Mouse (Mus musculus): ENCODE measurements around the gene Adrm1. TPM values are rescaled to one million over a fixed set of nuclear protein-coding genes. Genes with fewer than 3 reads are reported as not detected.
A peak's percentile ranks its signal among the peaks of the same experiment; 100 is the strongest.

Adrm1 gene
- polyA plus RNA-seq, 1 experiment, result 88.2 TPM

GRCm38 (mm10) chr2:180215011-180215461 lies 43.8 kb downstream of the Adrm1 start:
- Histone ChIP-seq H3K36me3 (ENCODE audit: control insufficient read depth, insufficient read depth, low read length) (no peaks in the 10 kb centered on the region), H3K27me3 (ENCODE audit: control insufficient read depth, insufficient read depth, low read length) (no peaks in the 10 kb centered on the region), H3K4me3 (ENCODE audit: extremely low read depth, insufficient read depth, insufficient read length) (no peak overlapping the region), H3K27ac (ENCODE audit: insufficient read depth, low read length) (0 out of 2 replicates have a peak overlapping the region, but pooled peaks have one; percentile 0), H3K4me1 (ENCODE audit: control insufficient read depth, insufficient read depth, insufficient read length) (no peaks in the 10 kb centered on the region)
- TF ChIP-seq POLR2A (IDR thresholded peaks at IDR 0.05; ENCODE audit: low read depth, low read length), result no peak
- TF ChIP-seq CTCF (IDR thresholded peaks at IDR 0.05; ENCODE audit: extremely low read depth, insufficient read depth, insufficient read length, insufficient replicate concordance), result no peak
- WGBS, result 83% methylated on average over 8 of the region's 8 CpGs
- DNase-seq (ENCODE audit: low read depth in 1 of 2, low spot score in 2 of 2), result no peak

GRCm38 (mm10) chr2:180215951-180216350 lies 44.7 kb downstream of the Adrm1 start:
- TF ChIP-seq CTCF (IDR thresholded peaks at IDR 0.05; ENCODE audit: extremely low read depth, insufficient read depth, insufficient read length, insufficient replicate concordance) (no peak), POLR2A (IDR thresholded peaks at IDR 0.05; ENCODE audit: low read depth, low read length) (no peak)
- Histone ChIP-seq H3K4me3 (ENCODE audit: extremely low read depth, insufficient read depth, insufficient read length) (no peak overlapping the region), H3K4me1 (ENCODE audit: control insufficient read depth, insufficient read depth, insufficient read length) (no peaks in the 10 kb centered on the region), H3K27ac (ENCODE audit: insufficient read depth, low read length) (no peak overlapping the region), H3K36me3 (ENCODE audit: control insufficient read depth, insufficient read depth, low read length) (no peaks in the 10 kb centered on the region), H3K27me3 (ENCODE audit: control insufficient read depth, insufficient read depth, low read length) (no peaks in the 10 kb centered on the region)
- 69% methylated on average over 6 of the region's 6 CpGs for WGBS
- no peak for DNase-seq (ENCODE audit: low read depth in 1 of 2, low spot score in 2 of 2)

GRCm38 (mm10) chr2:180216921-180217320 lies 45.6 kb downstream of the Adrm1 start:
- no peaks in the 10 kb centered on the region for H3K36me3 ChIP-seq (ENCODE audit: control insufficient read depth, insufficient read depth, low read length)
- H3K4me3 ChIP-seq (ENCODE audit: extremely low read depth, insufficient read depth, insufficient read length), result no peak overlapping the region
- DNase-seq (ENCODE audit: low read depth in 1 of 2, low spot score in 2 of 2), result no peak
- TF ChIP-seq CTCF (IDR thresholded peaks at IDR 0.05; ENCODE audit: extremely low read depth, insufficient read depth, insufficient read length, insufficient replicate concordance) (no peak), POLR2A (IDR thresholded peaks at IDR 0.05; ENCODE audit: low read depth, low read length) (no peak)
- no peak overlapping the region for H3K27ac ChIP-seq (ENCODE audit: insufficient read depth, low read length)
- 32% methylated on average over 5 of the region's 5 CpGs for WGBS
- H3K27me3 ChIP-seq (ENCODE audit: control insufficient read depth, insufficient read depth, low read length), result no peaks in the 10 kb centered on the region
- H3K4me1 ChIP-seq (ENCODE audit: control insufficient read depth, insufficient read depth, insufficient read length), result no peaks in the 10 kb centered on the region

DNA sequence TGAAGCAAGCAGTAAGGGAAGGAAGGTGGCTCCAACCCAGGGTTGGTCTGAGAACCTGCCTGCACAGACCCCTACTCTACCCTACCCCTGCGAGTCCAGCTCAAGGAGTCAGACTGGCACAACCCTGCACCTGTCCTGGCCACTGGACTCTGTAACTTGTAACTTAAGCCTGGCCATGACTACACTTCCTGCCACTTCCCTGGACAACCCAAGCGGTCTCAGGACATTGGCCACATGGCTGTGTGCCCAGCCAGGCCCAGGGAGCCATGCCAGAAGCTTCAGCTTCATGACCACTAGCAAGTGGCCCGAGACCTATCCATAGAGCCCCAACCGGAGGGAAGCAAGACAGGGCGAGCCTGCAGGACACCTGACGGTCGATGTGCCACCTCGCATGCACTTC lies 46.3 kb downstream of the Adrm1 start:
- no peak overlapping the region for H3K4me3 ChIP-seq (ENCODE audit: extremely low read depth, insufficient read depth, insufficient read length)
- TF ChIP-seq CTCF (IDR thresholded peaks at IDR 0.05; ENCODE audit: extremely low read depth, insufficient read depth, insufficient read length, insufficient replicate concordance) (no peak), POLR2A (IDR thresholded peaks at IDR 0.05; ENCODE audit: low read depth, low read length) (no peak)
- no peaks in the 10 kb centered on the region for H3K36me3 ChIP-seq (ENCODE audit: control insufficient read depth, insufficient read depth, low read length)
- H3K4me1 ChIP-seq (ENCODE audit: control insufficient read depth, insufficient read depth, insufficient read length), result no peaks in the 10 kb centered on the region
- 89% methylated on average over 8 of the region's 8 CpGs for WGBS
- no peak for DNase-seq (ENCODE audit: low read depth in 1 of 2, low spot score in 2 of 2)
- H3K27me3 ChIP-seq (ENCODE audit: control insufficient read depth, insufficient read depth, low read length), result no peaks in the 10 kb centered on the region
- H3K27ac ChIP-seq (ENCODE audit: insufficient read depth, low read length), result no peak overlapping the region

- 67% methylated on average over 3 of the region's 3 CpGs for WGBS
- TF ChIP-seq CTCF (IDR thresholded peaks at IDR 0.05; ENCODE audit: extremely low read depth, insufficient read depth, insufficient read length, insufficient replicate concordance) (no peak), POLR2A (IDR thresholded peaks at IDR 0.05; ENCODE audit: low read depth, low read length) (no peak)
- H3K4me3 ChIP-seq (ENCODE audit: extremely low read depth, insufficient read depth, insufficient read length), result no peak overlapping the region
- no peak for DNase-seq (ENCODE audit: low read depth in 1 of 2, low spot score in 2 of 2)
- H3K27me3 ChIP-seq (ENCODE audit: control insufficient read depth, insufficient read depth, low read length), result no peaks in the 10 kb centered on the region
- H3K27ac ChIP-seq (ENCODE audit: insufficient read depth, low read length), result no peak overlapping the region
- no peaks in the 10 kb centered on the region for H3K4me1 ChIP-seq (ENCODE audit: control insufficient read depth, insufficient read depth, insufficient read length)
- no peaks in the 10 kb centered on the region for H3K36me3 ChIP-seq (ENCODE audit: control insufficient read depth, insufficient read depth, low read length)
Observed at GRCm38 (mm10) chr2:180218241-180218640, 47.0 kb downstream of the Adrm1 start.

- Histone ChIP-seq H3K4me3 (ENCODE audit: extremely low read depth, insufficient read depth, insufficient read length) (no peak overlapping the region), H3K27me3 (ENCODE audit: control insufficient read depth, insufficient read depth, low read length) (no peaks in the 10 kb centered on the region), H3K36me3 (ENCODE audit: control insufficient read depth, insufficient read depth, low read length) (no peaks in the 10 kb centered on the region), H3K27ac (ENCODE audit: insufficient read depth, low read length) (no peak overlapping the region), H3K4me1 (ENCODE audit: control insufficient read depth, insufficient read depth, insufficient read length) (no peaks in the 10 kb centered on the region)
- DNase-seq (ENCODE audit: low read depth in 1 of 2, low spot score in 2 of 2), result no peak
- TF ChIP-seq CTCF (IDR thresholded peaks at IDR 0.05; ENCODE audit: extremely low read depth, insufficient read depth, insufficient read length, insufficient replicate concordance) (no peak), POLR2A (IDR thresholded peaks at IDR 0.05; ENCODE audit: low read depth, low read length) (no peak)
- 74% methylated on average over 5 of the region's 5 CpGs for WGBS
Observed at GRCm38 (mm10) chr2:180218677-180219076, 47.4 kb downstream of the Adrm1 start.

GRCm38 (mm10) chr2:180219145-180219943 lies 48.1 kb downstream of the Adrm1 start:
- H3K27ac ChIP-seq (ENCODE audit: insufficient read depth, low read length), result no peak overlapping the region
- TF ChIP-seq POLR2A (IDR thresholded peaks at IDR 0.05; ENCODE audit: low read depth, low read length) (no peak), CTCF (IDR thresholded peaks at IDR 0.05; ENCODE audit: extremely low read depth, insufficient read depth, insufficient read length, insufficient replicate concordance) (no peak)
- no peak for DNase-seq (ENCODE audit: low read depth in 1 of 2, low spot score in 2 of 2)
- H3K27me3 ChIP-seq (ENCODE audit: control insufficient read depth, insufficient read depth, low read length), result no peaks in the 10 kb centered on the region
- 84% methylated on average over 15 of the region's 15 CpGs for WGBS
- H3K36me3 ChIP-seq (ENCODE audit: control insufficient read depth, insufficient read depth, low read length), result no peaks in the 10 kb centered on the region
- no peak overlapping the region for H3K4me3 ChIP-seq (ENCODE audit: extremely low read depth, insufficient read depth, insufficient read length)
- no peaks in the 10 kb centered on the region for H3K4me1 ChIP-seq (ENCODE audit: control insufficient read depth, insufficient read depth, insufficient read length)
